Mouse (Mus musculus) brown adipose tissue, adult 24 weeks (tissue): ENCODE data around the gene Gpr132. TPM values are rescaled to one million over a fixed set of nuclear protein-coding genes. Genes with fewer than 3 reads are reported as not detected.

ENCODE experiments used
- H3K27ac ChIP-seq: fragments of 200-500 bp; replicated peaks from 2 replicates; pipeline ENCODE4 v1.5.1; 2012; ENCODE audit warnings: low read depth, mild to moderate bottlenecking, low read length
- H3K4me1 ChIP-seq: fragments of 200-500 bp; 2 replicates; pipeline ENCODE4 v1.6.1; 2012; ENCODE audit warnings: low read length, mixed read lengths; ENCODE audit not compliant: control insufficient read depth, insufficient read depth, insufficient read length
- H3K4me3 ChIP-seq: fragments of 200-500 bp; 2 replicates; pipeline ENCODE4 v1.5.1; 2012; ENCODE audit warnings: low read depth, mild to moderate bottlenecking, low read length, moderate library complexity; ENCODE audit not compliant: insufficient read depth
- polyA plus RNA-seq: library from polyadenylated mRNA; stranded (reverse); fragments of >200 nt; gene quantifications from 2 replicates; pipeline ENCODE4 v1.2.4, GENCODE M21; 2012; ENCODE audit not compliant: missing spikeins, insufficient read depth, insufficient read length

Gpr132 gene
- polyA plus RNA-seq, 1 experiment, result not detected

- H3K4me3 ChIP-seq, result peak within 1 kb of the TSS; percentile 66
- H3K27ac ChIP-seq, result no peak within 1 kb of the TSS
- no peaks in the 10 kb centered on the region; the same call in 1 of the 2 replicates for H3K4me1 ChIP-seq
Measured at GRCm38 (mm10) chr12:112808587-112809364, 59.3 kb downstream of the Gpr132 start, which contains the start of gene Clba1. Gene Clba1, plus strand, starts transcription at chr12:112808937.

DNA sequence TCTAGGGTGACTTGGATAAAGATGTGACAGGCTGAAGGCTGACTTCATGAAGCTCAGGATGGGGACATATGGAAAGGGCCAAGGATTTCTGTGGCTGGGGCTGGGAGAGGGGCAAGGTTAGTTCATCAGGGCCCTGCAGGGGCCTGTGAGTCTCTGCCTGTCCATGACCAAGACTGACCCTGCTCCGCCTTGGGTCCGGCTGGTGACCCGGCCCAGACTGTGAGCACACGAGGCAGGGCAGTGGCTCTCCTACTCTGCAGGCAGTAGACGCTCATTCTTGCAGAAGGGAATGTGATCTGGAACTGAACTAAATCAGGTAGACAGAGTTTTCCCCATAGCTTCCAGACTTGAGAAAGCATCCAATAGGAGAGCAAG is 59.8 kb downstream of the Gpr132 start:
- Histone ChIP-seq H3K27ac (no peak overlapping the region), H3K4me1 (no peaks in the 10 kb centered on the region; the same call in 1 of the 2 replicates), H3K4me3 (peak overlapping the region; percentile 41)

GRCm38 (mm10) chr12:112807796-112808195 is 60.2 kb downstream of the Gpr132 start:
- Histone ChIP-seq H3K27ac (no peak overlapping the region), H3K4me3 (no peak overlapping the region), H3K4me1 (no peaks in the 10 kb centered on the region; the same call in 1 of the 2 replicates)

- Histone ChIP-seq H3K27ac (no peak overlapping the region), H3K4me1 (no peaks in the 10 kb centered on the region; the same call in 1 of the 2 replicates), H3K4me3 (no peak overlapping the region)
Measured at GRCm38 (mm10) chr12:112806044-112806443, 62.0 kb downstream of the Gpr132 start.

DNA sequence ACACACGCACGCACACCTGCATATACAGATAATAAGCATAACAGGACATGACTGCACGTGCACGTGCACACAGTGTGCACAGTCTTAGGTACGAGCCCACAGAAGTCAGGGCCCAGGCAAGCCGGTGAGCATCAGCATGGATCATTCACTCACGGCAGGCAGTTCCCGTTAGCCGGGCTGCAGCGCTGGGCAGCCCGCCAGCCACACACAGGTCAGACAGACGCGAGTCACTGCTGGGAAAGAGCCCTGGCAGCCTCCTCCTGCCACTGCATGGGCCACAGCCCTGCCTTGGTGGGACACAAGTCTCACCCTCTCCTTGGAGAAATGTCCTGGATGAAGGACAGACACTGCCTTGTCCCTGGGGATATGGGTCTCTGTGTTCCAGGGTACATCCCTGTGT is 64.0 kb downstream of the Gpr132 start:
- Histone ChIP-seq H3K4me3 (no peak overlapping the region), H3K4me1 (no peaks in the 10 kb centered on the region), H3K27ac (no peak overlapping the region)

GRCm38 (mm10) chr12:112802917-112803316 is 65.1 kb downstream of the Gpr132 start:
- no peaks in the 10 kb centered on the region for H3K4me1 ChIP-seq
- no peak overlapping the region for H3K27ac ChIP-seq
- H3K4me3 ChIP-seq, result no peak overlapping the region

DNA sequence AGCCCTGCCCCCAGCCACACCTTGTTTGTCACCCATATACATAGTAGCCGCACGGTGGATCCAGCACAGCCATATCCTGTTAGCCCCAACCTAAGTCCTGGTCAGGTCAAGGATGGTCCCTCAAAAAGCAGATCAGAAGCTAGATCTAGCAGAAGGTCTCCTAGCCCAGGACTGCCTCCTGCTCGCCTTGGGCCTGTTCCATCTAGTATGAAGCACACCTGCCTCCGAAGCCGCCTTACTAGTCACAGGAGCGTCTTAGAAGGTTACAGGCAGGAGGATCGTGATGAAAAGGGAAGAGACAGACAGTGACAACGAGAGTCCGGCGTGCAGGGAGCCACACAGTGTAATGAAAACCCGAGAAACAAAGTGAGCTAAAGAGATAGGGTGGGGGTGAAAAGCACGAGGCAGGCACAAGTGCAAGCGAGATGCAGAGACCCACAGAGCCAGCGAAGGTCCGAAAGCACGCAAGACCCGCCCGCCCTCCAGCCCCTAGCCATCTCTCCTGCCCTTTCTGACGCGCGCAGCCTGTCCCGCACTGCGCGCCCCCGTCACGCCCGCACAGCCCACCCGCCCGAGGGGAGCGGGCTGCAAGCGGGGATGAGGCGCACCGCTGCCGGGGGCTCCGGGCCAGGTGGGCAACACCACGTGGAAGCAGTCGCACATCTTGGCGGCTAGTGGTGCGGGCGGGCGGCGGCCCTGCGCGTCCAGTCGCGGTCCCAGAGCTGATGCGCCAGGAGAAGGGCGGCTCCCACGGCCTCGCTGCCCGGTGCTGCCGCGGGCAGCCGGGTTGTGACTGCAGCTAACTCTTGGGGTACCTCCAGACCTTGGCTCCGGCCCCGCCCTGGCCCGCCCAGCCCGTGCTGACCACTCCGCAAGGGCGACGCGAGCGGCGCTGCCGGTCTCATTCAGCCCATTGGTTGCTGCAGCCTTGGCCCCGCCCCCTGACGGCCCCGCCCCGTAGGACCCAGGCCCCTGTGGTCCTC is 65.9 kb downstream of the Gpr132 start, which contains the start of gene Ahnak2:
Ahnak2 (minus strand) TSS at position 794 of the 983 bp plus-strand sequence.
- H3K4me3 ChIP-seq, result peak within 1 kb of the TSS; percentile 19
- H3K27ac ChIP-seq, result no peak within 1 kb of the TSS
- H3K4me1 ChIP-seq, result no peaks in the 10 kb centered on the region

Other genes starting within 250 kb of the Gpr132 start
- gene Adssl1, start 248.2 kb downstream of the Gpr132 start, polyA plus RNA-seq, result 34.5 and 46.5 TPM in 2 replicates
- 36.7 and 42.7 TPM in 2 replicates for gene Siva1, start 223.5 kb downstream of the Gpr132 start, polyA plus RNA-seq
- 31.5 and 38.8 TPM in 2 replicates for gene Akt1, start 193.3 kb downstream of the Gpr132 start, polyA plus RNA-seq
- gene Zbtb42, start 189.4 kb downstream of the Gpr132 start, polyA plus RNA-seq, result 0.58 and 0.75 TPM in 2 replicates
- gene Cep170b, start 147.8 kb downstream of the Gpr132 start, polyA plus RNA-seq, result 1.6 and 1.8 TPM in 2 replicates
- gene Pld4, start 107.6 kb downstream of the Gpr132 start, polyA plus RNA-seq, result 7.5 and 9.4 TPM in 2 replicates
- gene Ahnak2, start 65.6 kb downstream of the Gpr132 start, polyA plus RNA-seq, result 2.9 and 3.2 TPM in 2 replicates
- gene Clba1, start 59.3 kb downstream of the Gpr132 start, polyA plus RNA-seq, result 0.63 and 1.7 TPM in 2 replicates
- 3.1 and 5.5 TPM in 2 replicates for gene Cdca4, start 38.8 kb downstream of the Gpr132 start, polyA plus RNA-seq
- gene Jag2, start 61.5 kb upstream of the Gpr132 start, polyA plus RNA-seq, result 2.2 and 3.2 TPM in 2 replicates
- gene Nudt14, start 73.9 kb upstream of the Gpr132 start, polyA plus RNA-seq, result 19.4 and 23.6 TPM in 2 replicates
- 10.1 and 10.9 TPM in 2 replicates for gene Btbd6, start 108.3 kb upstream of the Gpr132 start, polyA plus RNA-seq
- 11.1 and 12.2 TPM in 2 replicates for gene Brf1, start 132.5 kb upstream of the Gpr132 start, polyA plus RNA-seq
- gene Pacs2, start 146.3 kb upstream of the Gpr132 start, polyA plus RNA-seq, result 8.8 and 15.8 TPM in 2 replicates
- gene Tex22, start 206.3 kb upstream of the Gpr132 start, polyA plus RNA-seq, result not detected in 2 replicates
- gene Mta1, start 230.1 kb upstream of the Gpr132 start, polyA plus RNA-seq, result 19.6 and 20.6 TPM in 2 replicates